Mouse (Mus musculus): Measurements from ENCODE around the gene Ptprd.

GRCm38 (mm10) chr4:76154190-76154589, 2057.6 kb downstream of the Ptprd start:
- no peak for TF ChIP-seq CTCF (IDR thresholded peaks at IDR 0.05; ENCODE audit: extremely low read depth, insufficient read depth, insufficient read length, insufficient replicate concordance)
- TF ChIP-seq POLR2A (IDR thresholded peaks at IDR 0.05; ENCODE audit: low read depth, low read length): no peak
